Mouse (Mus musculus) G1E (cell line): ENCODE measurements around the gene Inafm2. TPM values are rescaled to one million over a fixed set of nuclear protein-coding genes. Genes with fewer than 3 reads are reported as not detected.

Experiments used
- ATAC-seq: 2 replicates; pipeline ENCODE4 v1.8.0; 2016; ENCODE audit warnings: mild to moderate bottlenecking; ENCODE audit not compliant: insufficient number of reproducible peaks, poor library complexity, low FRiP score, severe bottlenecking; ENCODE audit errors: extremely low read depth
- DNase-seq: peaks from one replicate; pipeline ENCODE4 v3.0.0; 2012; ENCODE audit warnings: low spot score
- H3K27me3 ChIP-seq: 2 replicates; pipeline ENCODE4 v1.6.1; 2012; ENCODE audit warnings: mild to moderate bottlenecking, low read length, inconsistent platforms; ENCODE audit not compliant: insufficient read depth
- H3K36me3 ChIP-seq: replicated peaks from 2 replicates; pipeline ENCODE3; 2012; ENCODE audit warnings: mild to moderate bottlenecking, inconsistent platforms
- H3K4me1 ChIP-seq: 2 replicates; pipeline ENCODE4 v1.6.1; 2012; ENCODE audit warnings: low read depth, low read length, inconsistent platforms, mixed read lengths; ENCODE audit not compliant: insufficient read depth
- H3K4me3 ChIP-seq: 2 replicates; pipeline ENCODE4 v1.5.1; 2012; ENCODE audit warnings: low read depth, mild to moderate bottlenecking, inconsistent platforms, low read length, moderate library complexity, mixed read lengths
- H3K9me3 ChIP-seq: replicated peaks from 2 replicates; pipeline ENCODE4 v1.6.1; 2012; ENCODE audit warnings: inconsistent platforms
- CTCF ChIP-seq: IDR thresholded peaks from 2 replicates; pipeline ENCODE4 v1.5.1; 2012; ENCODE audit warnings: low read depth, low read length, inconsistent platforms, mixed read lengths
- GATA1 ChIP-seq: IDR thresholded peaks from 2 replicates; pipeline ENCODE4 v1.6.1; 2012; ENCODE audit warnings: borderline replicate concordance, low read length, inconsistent platforms, mixed read lengths
- GATA2 ChIP-seq: IDR thresholded peaks from 2 replicates; pipeline ENCODE4 v1.6.1; 2012; ENCODE audit warnings: low read depth, low read length, inconsistent platforms, borderline replicate concordance
- POLR2AphosphoS5 ChIP-seq: IDR thresholded peaks from 2 replicates; pipeline ENCODE4 v1.6.1; 2012; ENCODE audit warnings: low read depth, low read length, inconsistent platforms; ENCODE audit not compliant: insufficient replicate concordance
- TAL1 ChIP-seq: conservative IDR thresholded peaks from 2 replicates; pipeline ENCODE4 v1.6.1; 2012; ENCODE audit warnings: low read depth, low read length, inconsistent platforms, mixed read lengths
- polyA plus RNA-seq: library from polyadenylated mRNA; stranded (reverse); fragments of >175 nt; gene quantifications from 2 replicates; pipeline ENCODE4 v1.2.3, GENCODE M21; 2012
- total RNA-seq, 2 experiments: library from RNA; stranded (forward) in 1 of 2; stranded (reverse) in 1 of 2; fragments of 200-1000 nt in 1 of 2; fragments of >200 nt in 1 of 2; fragmentation: Nextera tagmentation in 1 of 2; gene quantifications; 2 replicates each; pipeline ENCODE4 v1.2.3; 2014 to 2017

The Inafm2 gene
- total and polyA plus RNA-seq, 3 experiments: 14.8 to 24.8 (median 21.0) TPM

DNA sequence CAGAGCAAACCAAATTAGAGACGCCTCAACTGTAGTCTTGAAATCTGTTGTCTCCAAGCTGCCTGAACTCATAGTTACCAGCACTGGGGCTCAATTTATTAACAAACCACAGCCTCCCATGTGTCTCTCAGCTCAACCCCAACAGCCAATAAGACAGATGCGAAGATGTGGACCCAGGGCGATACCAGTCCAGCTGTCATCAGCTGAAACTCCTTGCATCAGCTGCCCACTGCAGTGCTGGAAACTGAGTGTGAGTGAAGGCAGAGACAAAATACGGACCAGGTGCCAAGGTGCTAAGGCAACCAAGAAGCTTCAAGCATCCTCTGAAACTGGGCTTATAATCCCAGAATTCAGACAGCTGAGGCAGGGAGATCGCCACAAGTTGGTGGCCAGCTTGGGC lies 13.6 kb upstream of the Inafm2 start:
- ATAC-seq (no peak), DNase-seq (no peak)
- Histone ChIP-seq H3K27me3 (peaks cover 55% of the 10 kb centered on the region), H3K9me3 (no peaks in the 10 kb centered on the region), H3K36me3 (no peaks in the 10 kb centered on the region), H3K4me3 (no peak overlapping the region), H3K4me1 (peaks cover 2% of the 10 kb centered on the region; the same call in 1 of the 2 replicates)
- TF ChIP-seq POLR2AphosphoS5 (no peak), GATA1 (no peak), TAL1 (no peak), CTCF (no peak), GATA2 (no peak)

DNA sequence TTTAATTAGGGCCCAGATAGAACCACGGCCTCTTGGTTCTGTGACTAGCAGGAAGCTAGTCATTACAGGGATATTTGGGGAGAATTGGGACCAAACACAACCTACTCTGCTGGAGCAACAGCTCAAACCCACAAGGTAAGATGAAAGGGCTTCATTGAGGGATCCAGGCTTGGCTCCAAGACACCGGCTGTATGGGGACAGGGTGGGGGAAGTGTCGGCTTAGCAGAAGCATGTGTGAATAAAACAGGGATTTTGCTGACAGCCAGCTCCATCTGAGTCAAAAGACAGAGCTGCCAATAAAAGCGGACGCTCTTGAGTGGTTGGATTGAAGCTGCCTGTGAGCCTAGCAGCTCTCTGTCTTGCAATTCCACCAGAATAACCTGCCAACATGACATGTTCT lies 12.2 kb upstream of the Inafm2 start:
- Histone ChIP-seq H3K4me1 (peaks cover 2% of the 10 kb centered on the region; the same call in 1 of the 2 replicates), H3K36me3 (no peaks in the 10 kb centered on the region), H3K4me3 (no peak overlapping the region), H3K27me3 (peaks cover 42% of the 10 kb centered on the region), H3K9me3 (no peaks in the 10 kb centered on the region)
- no peak for DNase-seq
- TF ChIP-seq GATA2 (no peak), GATA1 (no peak), CTCF (no peak), TAL1 (no peak), POLR2AphosphoS5 (no peak)
- no peak for ATAC-seq

DNA sequence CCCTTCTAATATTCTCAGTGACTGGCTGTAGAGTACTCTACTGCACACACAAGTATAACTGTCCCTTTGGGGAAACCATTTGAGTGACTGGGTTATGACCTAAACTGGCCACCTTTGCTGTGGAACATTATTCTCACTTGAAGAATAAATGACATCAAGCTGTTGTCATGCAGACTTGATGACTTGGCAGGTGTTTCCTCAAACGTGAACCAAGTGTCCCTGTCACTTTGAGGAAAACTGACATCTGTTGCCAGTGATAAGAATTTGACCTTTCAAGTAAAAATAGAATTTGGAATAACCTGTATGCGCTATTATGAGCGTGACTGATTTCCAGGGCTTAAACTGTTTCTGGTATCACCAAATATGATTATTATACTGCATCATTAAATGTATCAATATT lies 5.2 kb upstream of the Inafm2 start:
- Histone ChIP-seq H3K9me3 (no peaks in the 10 kb centered on the region), H3K27me3 (peaks cover 14% of the 10 kb centered on the region), H3K4me3 (no peak overlapping the region), H3K4me1 (peaks cover 25% of the 10 kb centered on the region), H3K36me3 (no peaks in the 10 kb centered on the region)
- ATAC-seq: no peak
- no peak for TF ChIP-seq TAL1
- DNase-seq: no peak

DNA sequence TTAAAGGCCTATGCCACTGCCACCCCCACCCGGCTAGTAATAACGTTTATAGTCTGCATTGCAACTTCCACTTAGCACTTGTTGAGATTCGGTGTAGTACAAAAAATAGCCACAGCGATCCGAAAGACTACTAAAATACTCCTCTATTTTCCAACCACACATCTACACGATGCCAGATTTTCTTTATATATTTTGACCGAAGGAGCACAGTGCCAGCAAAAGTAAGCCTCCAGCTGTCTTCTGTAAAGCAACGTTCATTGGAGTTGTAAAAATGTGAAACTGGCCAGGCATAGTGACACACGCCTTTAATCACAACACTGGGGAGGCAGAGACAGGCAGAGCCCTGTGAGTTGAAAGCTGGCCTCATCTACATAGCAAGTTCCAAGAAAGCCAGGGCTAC lies 4.4 kb upstream of the Inafm2 start:
- Histone ChIP-seq H3K27me3 (peaks cover 10% of the 10 kb centered on the region), H3K36me3 (no peaks in the 10 kb centered on the region), H3K9me3 (no peaks in the 10 kb centered on the region), H3K4me3 (no peak overlapping the region), H3K4me1 (peaks cover 26% of the 10 kb centered on the region)
- ATAC-seq: no peak
- TF ChIP-seq POLR2AphosphoS5: no peak
- no peak for TF ChIP-seq TAL1
- TF ChIP-seq GATA1: no peak
- TF ChIP-seq GATA2: no peak
- TF ChIP-seq CTCF: no peak
- DNase-seq: no peak

DNA sequence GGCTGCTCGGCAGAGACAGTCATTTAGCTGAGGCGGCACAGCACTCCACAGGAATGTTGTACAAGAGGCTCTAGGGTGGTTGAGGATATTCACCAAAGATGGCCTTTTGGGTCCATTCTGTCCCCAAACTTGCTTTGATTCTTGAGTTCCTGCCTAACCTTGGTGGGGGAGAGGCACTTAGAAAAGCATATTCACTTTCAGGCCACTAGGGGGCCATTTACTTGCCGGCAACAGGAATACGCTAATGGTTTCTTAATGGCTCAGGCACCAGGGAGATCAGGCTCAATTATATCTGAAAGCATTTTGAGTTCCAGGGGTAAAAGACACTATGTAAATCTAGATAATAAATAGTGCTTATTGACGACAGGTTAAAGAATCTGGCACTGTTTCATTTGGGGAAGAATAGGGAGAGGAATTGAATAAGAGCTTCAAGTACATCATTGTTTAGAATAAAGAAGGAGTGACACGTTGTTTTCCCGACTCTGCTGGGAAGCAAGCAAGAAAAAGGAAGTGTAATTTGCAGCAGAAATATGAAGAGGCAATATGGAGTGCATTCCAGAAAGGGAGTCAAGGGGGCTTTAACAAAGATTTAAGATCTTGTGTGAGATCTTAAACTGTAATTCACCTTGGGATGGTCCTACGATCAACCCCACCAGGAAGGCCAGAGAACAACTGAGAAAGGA lies 2.2 kb upstream of the Inafm2 start:
- peaks cover 9% of the 10 kb centered on the region for H3K27me3 ChIP-seq
- no peak overlapping the region for H3K4me3 ChIP-seq
- H3K36me3 ChIP-seq: peaks cover 12% of the 10 kb centered on the region
- TF ChIP-seq TAL1 (no peak), CTCF (peak; percentile 36; the same call in 1 of the 2 replicates)
- H3K9me3 ChIP-seq: no peaks in the 10 kb centered on the region
- ATAC-seq (0 out of 2 replicates have a peak, but pooled peaks have one; percentile 24), DNase-seq (peak; percentile 69)
- H3K4me1 ChIP-seq: peaks cover 43% of the 10 kb centered on the region

DNA sequence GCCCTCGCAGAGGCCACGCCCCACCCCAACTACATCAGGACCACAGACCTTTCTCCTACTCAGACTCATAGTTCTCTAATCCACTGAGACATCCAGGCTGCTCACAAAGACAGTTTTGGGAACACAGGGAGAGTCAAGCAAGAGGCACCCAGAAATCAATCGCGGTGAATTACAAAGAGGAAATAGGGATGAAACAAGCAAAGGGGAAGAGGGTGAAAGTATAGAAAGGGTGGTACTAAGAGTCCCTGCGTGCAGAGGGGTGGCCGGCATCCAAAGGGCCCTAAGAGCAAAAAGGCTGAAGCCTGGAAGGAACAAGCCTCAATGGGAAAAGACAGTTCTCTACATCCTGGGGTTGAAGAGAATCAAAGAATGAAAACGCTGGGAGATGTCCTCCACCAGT lies 937 bp upstream of the Inafm2 start:
- H3K4me3 ChIP-seq: peak overlapping the region; percentile 93; the same call in 1 of the 2 replicates
- TF ChIP-seq GATA2: no peak
- no peak for TF ChIP-seq CTCF
- no peak for TF ChIP-seq TAL1
- no peak for TF ChIP-seq GATA1
- TF ChIP-seq POLR2AphosphoS5: no peak
- peaks cover 54% of the 10 kb centered on the region for H3K4me1 ChIP-seq
- peaks cover 24% of the 10 kb centered on the region for H3K36me3 ChIP-seq
- no peak for ATAC-seq
- peaks cover 9% of the 10 kb centered on the region for H3K27me3 ChIP-seq
- no peak for DNase-seq
- no peaks in the 10 kb centered on the region for H3K9me3 ChIP-seq

DNA sequence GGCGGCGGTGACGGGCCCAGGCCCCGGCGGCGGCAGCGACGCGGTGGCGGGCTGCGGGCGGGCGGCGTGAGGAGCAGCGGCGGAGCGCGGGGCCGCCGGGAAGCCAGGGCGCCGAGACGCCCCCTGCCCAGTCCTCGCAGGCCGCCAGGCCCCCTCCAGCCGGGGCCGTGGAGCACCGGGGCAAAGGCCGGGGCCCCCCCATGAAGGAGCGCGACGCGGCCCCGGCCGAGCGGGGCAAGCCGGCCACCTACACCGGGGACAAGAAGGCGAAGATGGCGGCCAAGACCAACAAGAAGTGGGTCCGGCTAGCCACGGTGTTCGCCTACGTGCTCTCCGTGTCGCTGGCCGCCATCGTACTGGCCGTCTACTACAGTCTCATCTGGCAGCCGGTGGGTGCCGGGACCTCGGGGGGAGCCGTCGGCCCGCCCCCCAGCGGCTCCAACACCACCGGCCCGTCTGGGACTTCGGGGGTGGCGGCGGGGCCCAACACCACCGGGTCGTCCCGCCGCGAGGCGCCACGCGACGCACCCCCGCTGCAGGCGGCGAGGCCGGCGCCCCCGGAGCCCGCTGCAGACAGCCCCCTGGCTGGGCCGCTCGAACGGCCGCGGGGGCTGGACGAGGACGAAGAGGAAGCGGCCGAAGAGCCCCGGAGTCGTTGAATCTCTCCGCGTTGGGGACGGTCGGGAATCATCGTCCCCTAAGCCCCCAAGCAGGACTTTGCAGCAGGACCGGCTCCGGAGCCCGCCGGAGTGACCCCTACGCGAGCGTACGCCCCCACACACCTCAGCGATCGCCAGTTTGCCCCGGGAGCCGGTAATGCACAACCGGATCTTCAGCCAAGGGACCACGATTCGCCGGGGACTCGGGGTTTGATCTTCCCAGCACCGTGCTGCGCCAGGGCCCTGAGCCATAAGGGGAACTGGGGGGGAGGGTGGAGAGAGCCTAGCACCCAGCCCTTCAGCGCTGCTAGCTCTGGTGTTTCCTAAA lies 650 bp downstream of the Inafm2 start:
- peak overlapping the region; percentile 93 for H3K4me3 ChIP-seq
- TF ChIP-seq CTCF (no peak), TAL1 (no peak), POLR2AphosphoS5 (no peak), GATA2 (no peak), GATA1 (no peak)
- peaks cover 38% of the 10 kb centered on the region for H3K36me3 ChIP-seq
- no peaks in the 10 kb centered on the region for H3K9me3 ChIP-seq
- ATAC-seq (0 out of 2 replicates have a peak, but pooled peaks have one; percentile 16), DNase-seq (peak; percentile 60)
- H3K4me1 ChIP-seq: peaks cover 51% of the 10 kb centered on the region
- H3K27me3 ChIP-seq: peaks cover 9% of the 10 kb centered on the region
